Mouse (Mus musculus) stomach, postnatal 0 days (tissue): Measurements from ENCODE around the gene Cenpf.

ENCODE experiments used
- CTCF ChIP-seq: IDR thresholded peaks from 2 replicates; pipeline ENCODE4 v1.5.1; 2016; ENCODE audit warnings: antibody characterized with exemption, low read depth, mild to moderate bottlenecking, moderate library complexity
- EP300 ChIP-seq: optimal IDR thresholded peaks from 2 replicates; pipeline ENCODE3; 2016; ENCODE audit warnings: antibody characterized with exemption

DNA sequence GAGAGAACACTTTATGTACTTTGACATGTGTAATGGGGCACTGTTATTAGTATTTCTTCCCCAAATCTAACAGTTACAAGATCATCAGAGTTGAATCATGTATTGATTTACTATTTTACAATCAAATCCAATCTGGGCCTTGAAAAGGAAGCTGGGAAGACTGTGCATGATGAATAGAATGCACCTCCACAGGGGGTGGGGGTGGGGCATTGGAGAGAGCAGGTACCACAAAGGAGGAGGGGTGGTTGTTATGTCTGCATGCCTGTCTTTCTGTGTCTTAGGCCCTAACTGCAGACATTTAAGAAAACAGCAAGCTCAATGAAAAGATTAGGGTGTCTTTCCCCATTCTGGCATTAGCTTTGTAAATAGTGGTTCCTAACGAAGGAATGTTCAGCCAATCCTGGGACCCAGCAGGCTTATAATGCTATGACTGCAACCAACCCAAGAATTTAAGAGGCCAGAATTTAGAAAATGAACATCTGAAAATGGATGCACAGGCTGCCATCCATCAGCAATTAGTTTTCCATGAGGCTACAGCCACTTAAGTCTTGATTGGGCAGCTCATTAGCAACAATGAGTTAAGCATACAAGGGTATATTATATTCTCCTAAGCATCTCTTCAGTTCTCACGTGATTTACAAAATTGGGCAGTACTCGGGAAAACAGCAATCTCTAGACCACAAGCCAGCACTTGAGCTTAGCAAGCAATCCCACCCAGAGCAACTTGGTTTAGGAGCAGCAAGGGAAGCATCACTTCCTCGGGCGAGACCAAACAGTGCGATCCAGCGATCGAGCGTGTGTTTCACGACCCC is 23.6 kb downstream of the Cenpf start:
- TF ChIP-seq CTCF (no peak), EP300 (no peak)
